Mouse (Mus musculus) heart, postnatal 10 days (tissue): ENCODE measurements around the gene Cnst. TPM values are rescaled to one million over a fixed set of nuclear protein-coding genes. Genes with fewer than 3 reads are reported as not detected.

Source experiments
- DNase-seq, 2 experiments: peaks; one replicate each; pipeline ENCODE4 v3.0.0; 2021
- intact Hi-C: fragments of 180-260 bp; cut with DNase I; formaldehyde crosslinking; loops from one replicate; pipeline ENCODE4 v1.15.1; 2025
- total RNA-seq, 2 experiments: library from RNA; stranded (reverse); gene quantifications; 2 replicates each; pipeline ENCODE4 v1.2.3; 2021

Gene Cnst
- total RNA-seq, 2 experiments from 2014 or later, result 38.6 to 44.9 TPM

- no peak for DNase-seq
- intact Hi-C loops, result no loop called here
Measured at GRCm38 (mm10) chr1:179586430-179587095, 40.4 kb downstream of the Cnst start.

GRCm38 (mm10) chr1:179588230-179588629, 42.1 kb downstream of the Cnst start:
- peak; percentile 51 to 57 for DNase-seq
- intact Hi-C loops, result no loop called here

GRCm38 (mm10) chr1:179591639-179592038, 45.5 kb downstream of the Cnst start:
- intact Hi-C loops, result no loop called here

GRCm38 (mm10) chr1:179592143-179592542, 46.0 kb downstream of the Cnst start:
- intact Hi-C loops, result no loop called here
- DNase-seq, result no peak

More at GRCm38 (mm10) chr1:179591639-179592038, 45.5 kb downstream of the Cnst start:
- no peak for DNase-seq

- DNase-seq, result no peak
- intact Hi-C loops, result no loop called here
Measured at GRCm38 (mm10) chr1:179592972-179593371, 46.8 kb downstream of the Cnst start.

- intact Hi-C loops, result no loop called here
Measured at GRCm38 (mm10) chr1:179598386-179598785, 52.2 kb downstream of the Cnst start.

GRCm38 (mm10) chr1:179604526-179604925, 58.4 kb downstream of the Cnst start:
- DNase-seq, result no peak
- intact Hi-C loops, result no loop called here

More at GRCm38 (mm10) chr1:179598386-179598785, 52.2 kb downstream of the Cnst start:
- DNase-seq, result no peak

DNA sequence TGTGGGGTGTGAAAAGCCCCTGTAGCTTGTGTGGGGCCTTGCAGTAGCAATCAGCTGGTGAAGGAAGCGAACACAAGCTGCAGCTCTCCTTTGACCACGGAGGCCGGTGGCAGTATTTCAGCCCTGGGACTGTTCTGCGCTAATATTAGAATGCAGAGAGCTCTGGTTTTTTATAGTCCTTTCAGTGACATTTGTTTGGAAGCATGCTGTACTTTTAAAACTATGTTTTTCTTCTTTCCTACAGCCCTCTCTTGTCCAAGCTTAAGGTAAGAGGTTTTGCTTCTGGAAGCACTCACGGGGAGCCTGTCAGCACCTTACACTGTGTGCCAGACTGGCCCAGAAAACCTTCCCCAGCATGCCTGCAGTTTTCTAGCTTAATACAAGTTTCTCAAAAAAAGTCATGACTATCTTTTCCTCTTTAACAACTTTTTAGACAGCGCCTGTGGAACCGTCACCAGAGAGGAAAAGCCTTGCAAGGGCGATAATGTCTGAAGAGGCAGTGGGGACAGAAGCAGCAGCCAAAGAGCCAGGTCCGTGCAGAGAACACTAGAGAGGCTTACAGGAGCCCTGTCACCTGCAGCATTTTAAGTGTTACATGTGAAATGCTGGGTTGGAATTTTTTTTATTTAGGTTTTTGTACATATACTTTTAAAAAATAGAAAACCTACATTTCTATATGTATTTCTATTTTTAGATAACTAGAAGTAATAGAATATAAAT, 60.0 kb downstream of the Cnst start:
- peak; percentile 46 to 52 for DNase-seq
- intact Hi-C loops, result loop anchor here (5.0 kb wide), 1 partner anchor 59 kb away; the partner anchor contains the start of genes Cnst and Tfb2m

GRCm38 (mm10) chr1:179608521-179608920, 62.4 kb downstream of the Cnst start:
- intact Hi-C loops, result loop anchor here (5.0 kb wide), 1 partner anchor 61 kb away; the partner anchor contains the start of genes Cnst and Tfb2m
- DNase-seq, result no peak

DNA sequence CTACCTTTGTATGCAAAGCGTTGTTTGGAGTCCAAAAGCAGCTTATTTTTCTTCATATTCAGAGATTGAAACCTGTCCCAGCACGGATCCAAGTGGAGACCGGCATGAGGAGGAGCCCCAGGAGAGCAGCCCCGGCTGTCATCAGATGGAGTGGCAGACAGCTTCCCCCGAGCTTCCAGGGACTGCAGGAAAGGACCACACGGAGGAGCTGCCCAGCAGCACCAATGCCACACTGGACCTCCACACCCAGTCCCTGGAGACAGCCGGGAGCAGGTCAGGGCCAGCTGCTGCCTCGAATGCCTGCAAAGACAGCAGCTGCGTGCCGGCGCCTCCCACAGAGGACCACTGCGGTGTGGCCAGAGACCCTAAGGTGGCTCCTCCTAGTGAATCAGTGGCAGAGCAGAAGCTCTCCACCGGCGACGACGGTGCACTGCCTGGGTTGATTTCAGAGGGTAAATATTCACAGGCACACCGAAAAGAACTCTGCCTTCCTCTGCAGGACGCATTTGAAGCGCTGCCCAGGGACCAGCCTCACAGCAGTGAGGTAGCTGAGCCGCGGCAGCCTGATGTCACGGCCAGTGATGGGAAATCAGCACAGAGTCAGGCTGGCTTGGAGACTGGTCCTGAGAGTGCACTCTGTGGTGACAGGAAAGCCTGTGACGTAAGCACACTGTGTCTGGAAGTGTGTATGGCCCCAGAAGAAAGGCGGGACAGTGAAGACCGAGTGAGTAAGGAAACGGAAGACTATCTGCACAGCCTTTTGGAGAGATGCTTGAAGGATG, 63.7 kb downstream of the Cnst start:
- DNase-seq, result peak in 1 of 2 experiments; percentile 16
- intact Hi-C loops, result loop anchor here (5.0 kb wide), 1 partner anchor 63 kb away; the partner anchor contains the start of genes Cnst and Tfb2m

GRCm38 (mm10) chr1:179611182-179611581, 65.0 kb downstream of the Cnst start:
- DNase-seq, result no peak
- intact Hi-C loops, result no loop called here

DNA sequence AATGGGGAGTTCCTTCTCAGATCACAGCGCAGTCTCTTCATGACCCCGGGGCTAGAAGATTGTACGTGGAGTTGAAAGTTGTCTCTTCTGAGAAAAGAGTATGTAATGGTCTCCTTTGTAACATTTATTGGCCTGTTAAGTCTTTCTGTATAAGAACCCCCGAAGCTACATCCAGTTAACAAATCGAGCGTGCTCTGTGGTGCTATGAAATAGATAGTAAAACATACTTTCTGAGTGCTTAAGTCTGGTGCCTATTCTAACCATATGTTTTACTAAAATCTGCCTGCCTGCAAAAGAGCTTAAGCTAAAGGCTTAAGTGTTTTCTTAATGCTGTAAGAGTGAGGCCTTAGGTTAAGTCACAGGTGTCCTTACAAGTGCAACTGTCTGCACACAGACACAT, 66.2 kb downstream of the Cnst start:
- no peak for DNase-seq

GRCm38 (mm10) chr1:179612986-179613505, 66.9 kb downstream of the Cnst start:
- DNase-seq, result no peak
- intact Hi-C loops, result no loop called here

More for the DNA sequence above, 66.2 kb downstream of the Cnst start:
- intact Hi-C loops, result no loop called here

- no peak for DNase-seq
- intact Hi-C loops, result no loop called here
Measured at GRCm38 (mm10) chr1:179617426-179617825, 71.3 kb downstream of the Cnst start.

DNA sequence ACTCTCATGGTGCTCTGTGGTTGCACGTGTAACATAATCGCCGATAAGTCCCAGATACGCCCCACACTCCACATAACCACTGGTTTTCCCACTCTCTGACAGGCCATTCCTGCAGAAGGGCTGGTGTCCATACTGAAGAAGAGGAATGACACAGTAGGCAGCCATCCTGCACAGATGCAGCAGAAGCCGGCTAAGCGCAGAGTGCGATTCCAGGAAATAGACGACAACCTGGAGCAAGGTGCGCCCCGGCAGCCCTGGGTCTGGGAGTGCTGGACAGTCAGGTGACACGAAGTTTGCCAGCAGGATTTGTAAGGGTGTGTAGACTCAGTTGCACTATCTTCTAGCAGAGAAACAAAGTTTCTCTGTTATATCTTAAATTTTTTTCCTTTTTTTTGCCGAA, 76.5 kb downstream of the Cnst start:
- no peak for DNase-seq
- intact Hi-C loops, result no loop called here

- intact Hi-C loops, result loop anchor here (2.0 kb wide), 2 partner anchors 77 to 117 kb away; partner anchors contain the start of genes Cnst and Tfb2m
- DNase-seq, result peak; percentile 33 to 59
Measured at GRCm38 (mm10) chr1:179623657-179624056, 77.5 kb downstream of the Cnst start.

GRCm38 (mm10) chr1:179624354-179624753, 78.2 kb downstream of the Cnst start:
- peak; percentile 60 to 77 for DNase-seq
- intact Hi-C loops, result loop anchor here (2.0 kb wide), 2 partner anchors 78 to 118 kb away; partner anchors contain the start of genes Cnst and Tfb2m

GRCm38 (mm10) chr1:179627855-179628254, 81.7 kb downstream of the Cnst start:
- intact Hi-C loops, result no loop called here
- no peak for DNase-seq

- DNase-seq, result no peak
- intact Hi-C loops, result no loop called here
Measured at GRCm38 (mm10) chr1:179628438-179629106, 82.4 kb downstream of the Cnst start.

- intact Hi-C loops, result no loop called here
- no peak for DNase-seq
Measured at GRCm38 (mm10) chr1:179629276-179629675, 83.1 kb downstream of the Cnst start.
